Mouse (Mus musculus) kidney, embryonic 14.5 days (tissue): ENCODE measurements around the gene Ddx25. TPM values are rescaled to one million over a fixed set of nuclear protein-coding genes. Genes with fewer than 3 reads are reported as not detected.

Source experiments
- ATAC-seq: fragments of 200-750 bp; cut with Nextera tagmentation; 2 replicates; pipeline ENCODE4 v1.8.0; 2017; ENCODE audit warnings: moderate number of reproducible peaks, mild to moderate bottlenecking, moderate TSS enrichment, moderate library complexity; ENCODE audit not compliant: low FRiP score, low TSS enrichment
- H3K27ac ChIP-seq: fragments of 300-500 bp; sonication (generic); 2 replicates; pipeline ENCODE4 v1.5.1; 2014; ENCODE audit warnings: low read depth, mild to moderate bottlenecking, low read length, moderate library complexity, mixed read lengths
- H3K27me3 ChIP-seq: fragments of 300-500 bp; sonication (generic); 2 replicates; pipeline ENCODE4 v1.6.1; 2014; ENCODE audit warnings: mild to moderate bottlenecking, low read length; ENCODE audit not compliant: control insufficient read depth, insufficient read depth
- H3K36me3 ChIP-seq: fragments of 300-500 bp; sonication (generic); 2 replicates; pipeline ENCODE4 v1.6.1; 2014; ENCODE audit warnings: low read length, mixed read lengths; ENCODE audit not compliant: control insufficient read depth, insufficient read depth
- H3K4me1 ChIP-seq: fragments of 300-500 bp; sonication (generic); 2 replicates; pipeline ENCODE4 v1.6.1; 2014; ENCODE audit warnings: low read length, mixed read lengths; ENCODE audit not compliant: control insufficient read depth, insufficient read depth
- H3K4me2 ChIP-seq: fragments of 300-500 bp; sonication (generic); replicated peaks from 2 replicates; pipeline ENCODE4 v1.6.1; 2014; ENCODE audit warnings: low read depth, mild to moderate bottlenecking, low read length
- H3K4me3 ChIP-seq: fragments of 300-500 bp; sonication (generic); 2 replicates; pipeline ENCODE4 v1.5.1; 2014; ENCODE audit warnings: mild to moderate bottlenecking, low read length
- H3K9ac ChIP-seq: fragments of 300-500 bp; sonication (generic); 2 replicates; pipeline ENCODE4 v1.6.1; 2014; ENCODE audit warnings: low read depth, mild to moderate bottlenecking, low read length, moderate library complexity
- H3K9me3 ChIP-seq: fragments of 300-500 bp; sonication (generic); 2 replicates; pipeline ENCODE4 v1.6.1; 2016; ENCODE audit warnings: low read length; ENCODE audit not compliant: control insufficient read depth
- WGBS: fragments of 180-500 bp; shearing (Covaris S2); extraction: QIAGEN DNeasy Blood & Tissue Kit; methylation state at CpG from one replicate; pipeline ENCODE4 v1.1.7; 2014; 5-methylcytosine and 5-hydroxymethylcytosine counted together
- polyA plus RNA-seq: library from polyadenylated mRNA; unstranded; fragments of >200 nt; fragmentation: Nextera tagmentation; extraction: Ambion mirVana; gene quantifications from 2 replicates; pipeline ENCODE4 v1.2.1, GENCODE M21; 2014

Gene Ddx25
- polyA plus RNA-seq, 1 experiment from 2014 or later: 2.8 TPM

- Histone ChIP-seq H3K4me1 (no peaks in the 10 kb centered on the region), H3K27me3 (no peaks in the 10 kb centered on the region), H3K4me2 (no peak overlapping the region), H3K27ac (no peak overlapping the region), H3K36me3 (peaks cover 22% of the 10 kb centered on the region; the same call in 1 of the 2 replicates), H3K9me3 (no peaks in the 10 kb centered on the region), H3K4me3 (no peak overlapping the region), H3K9ac (no peak overlapping the region)
- no peak for ATAC-seq
- 65% methylated on average over 11 of the region's 11 CpGs for WGBS
Observed at GRCm38 (mm10) chr9:35491109-35491866, 67.0 kb downstream of the Ddx25 start.

DNA sequence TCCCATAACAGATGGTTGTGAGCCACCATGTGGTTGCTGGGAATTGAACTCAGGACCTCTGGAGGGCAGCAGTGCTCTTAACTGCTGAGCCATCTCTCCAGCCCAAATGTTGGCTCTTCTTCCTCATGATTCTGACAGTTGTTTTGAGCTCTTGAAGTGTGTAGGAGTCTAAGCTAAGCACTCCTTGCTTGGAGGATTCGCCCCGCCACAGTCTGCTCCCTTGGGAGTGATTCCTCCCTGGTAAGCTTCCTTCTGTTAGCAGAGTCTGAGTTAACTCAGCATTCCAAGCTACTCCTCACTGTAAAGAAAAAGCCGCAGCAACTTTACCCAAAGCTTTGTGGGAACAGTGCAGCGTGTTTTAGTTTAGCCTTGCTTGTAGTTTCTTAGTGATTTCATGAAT, 69.8 kb downstream of the Ddx25 start:
- Histone ChIP-seq H3K4me1 (no peaks in the 10 kb centered on the region), H3K9me3 (no peaks in the 10 kb centered on the region), H3K27ac (no peak overlapping the region), H3K27me3 (no peaks in the 10 kb centered on the region), H3K4me2 (no peak overlapping the region), H3K9ac (no peak overlapping the region), H3K4me3 (no peak overlapping the region), H3K36me3 (peaks cover 25% of the 10 kb centered on the region; the same call in 1 of the 2 replicates)
- no peak for ATAC-seq
- WGBS: 78% methylated on average over 4 of the region's 4 CpGs

Other genes starting within 250 kb of the Ddx25 start
- 3.6 and 6.2 TPM in 2 replicates for gene Cdon, start 137.4 kb downstream of the Ddx25 start, polyA plus RNA-seq
- gene Gm1113, start 40.3 kb downstream of the Ddx25 start, polyA plus RNA-seq: not detected in 2 replicates
- 23.6 and 26.3 TPM in 2 replicates for gene Pus3, start 67 bp upstream of the Ddx25 start, polyA plus RNA-seq
- 0.37 and 0.46 TPM in 2 replicates for gene Pate2, start 11.8 kb upstream of the Ddx25 start, polyA plus RNA-seq
- gene Hyls1, start 11.9 kb upstream of the Ddx25 start, polyA plus RNA-seq: 16.6 and 17.0 TPM in 2 replicates
- not detected in 2 replicates for gene Pate4, start 53.4 kb upstream of the Ddx25 start, polyA plus RNA-seq
- 0.14 TPM in 1 of 2 replicates, not detected in the other for gene Pate3, start 89.7 kb upstream of the Ddx25 start, polyA plus RNA-seq
- gene Pate1, start 128.9 kb upstream of the Ddx25 start, polyA plus RNA-seq: not detected in 2 replicates
- gene Gm17677, start 182.5 kb upstream of the Ddx25 start, polyA plus RNA-seq: not detected in 2 replicates
- not detected in 2 replicates for gene Gm17727, start 219.6 kb upstream of the Ddx25 start, polyA plus RNA-seq
- gene Gm27235, start 231.6 kb upstream of the Ddx25 start, polyA plus RNA-seq: not detected in 2 replicates
- not detected in 2 replicates for gene D730048I06Rik, start 231.6 kb upstream of the Ddx25 start, polyA plus RNA-seq